Mouse (Mus musculus) stomach, embryonic 16.5 days (tissue): ENCODE measurements around the gene Proca1. TPM values are rescaled to one million over a fixed set of nuclear protein-coding genes. Genes with fewer than 3 reads are reported as not detected.
A peak's percentile ranks its signal among the peaks of the same experiment; 100 is the strongest.

ENCODE experiments used
- ATAC-seq: fragments of 200-750 bp; cut with Nextera tagmentation; 2 replicates; pipeline ENCODE4 v1.8.0; 2017; ENCODE audit warnings: moderate number of reproducible peaks, moderate TSS enrichment; ENCODE audit not compliant: insufficient read depth, low FRiP score
- H3K27ac ChIP-seq: fragments of 300-500 bp; sonication (generic); 2 replicates; pipeline ENCODE4 v1.5.1; 2014; ENCODE audit warnings: low read length
- H3K27me3 ChIP-seq: fragments of 300-500 bp; sonication (generic); 2 replicates; pipeline ENCODE4 v1.6.1; 2014; ENCODE audit warnings: low read length, control low read depth, mixed read lengths; ENCODE audit not compliant: control insufficient read depth, insufficient read depth
- H3K36me3 ChIP-seq: fragments of 300-500 bp; sonication (generic); 2 replicates; pipeline ENCODE4 v1.6.1; 2014; ENCODE audit warnings: low read length; ENCODE audit not compliant: control insufficient read depth, insufficient read depth
- H3K4me1 ChIP-seq: fragments of 300-500 bp; sonication (generic); 2 replicates; pipeline ENCODE4 v1.6.1; 2014; ENCODE audit warnings: low read length, control low read depth, mixed read lengths; ENCODE audit not compliant: control insufficient read depth, insufficient read depth
- H3K4me2 ChIP-seq: fragments of 300-500 bp; sonication (generic); 2 replicates; pipeline ENCODE4 v1.6.1; 2014; ENCODE audit warnings: low read depth, low read length, mixed read lengths
- H3K4me3 ChIP-seq: fragments of 300-500 bp; sonication (generic); replicated peaks from 2 replicates; pipeline ENCODE4 v1.5.1; 2014; ENCODE audit warnings: mild to moderate bottlenecking, low read length
- H3K9ac ChIP-seq: fragments of 300-500 bp; sonication (generic); 2 replicates; pipeline ENCODE4 v1.6.1; 2014; ENCODE audit warnings: low read length
- H3K9me3 ChIP-seq: fragments of 300-500 bp; sonication (generic); replicated peaks from 2 replicates; pipeline ENCODE4 v1.6.1; 2016; ENCODE audit warnings: low read length, control low read depth; ENCODE audit not compliant: control insufficient read depth
- WGBS: fragments of 180-500 bp; shearing (Covaris S2); extraction: QIAGEN DNeasy Blood & Tissue Kit; methylation state at CpG from one replicate; pipeline ENCODE4 v1.1.7; 2014; 5-methylcytosine and 5-hydroxymethylcytosine counted together
- polyA plus RNA-seq: library from polyadenylated mRNA; unstranded; fragments of >200 nt; fragmentation: Nextera tagmentation; extraction: Ambion mirVana; gene quantifications from 2 replicates; pipeline ENCODE4 v1.2.1, GENCODE M21; 2015

The Proca1 gene
- polyA plus RNA-seq, 1 experiment from 2014 or later: 3.7 TPM

GRCm38 (mm10) chr11:78170306-78170705, 22.9 kb upstream of the Proca1 start:
- Histone ChIP-seq H3K9ac (no peak overlapping the region), H3K27me3 (no peaks in the 10 kb centered on the region), H3K27ac (no peak overlapping the region), H3K36me3 (no peaks in the 10 kb centered on the region), H3K4me2 (no peak overlapping the region), H3K9me3 (no peaks in the 10 kb centered on the region), H3K4me1 (peaks cover 17% of the 10 kb centered on the region), H3K4me3 (no peak overlapping the region)
- WGBS: 79% methylated on average over 15 of the region's 15 CpGs
- ATAC-seq: no peak

GRCm38 (mm10) chr11:78171328-78171727, 21.9 kb upstream of the Proca1 start:
- ATAC-seq: no peak
- H3K9ac ChIP-seq: no peak overlapping the region
- no peaks in the 10 kb centered on the region for H3K36me3 ChIP-seq
- no peak overlapping the region for H3K4me2 ChIP-seq
- no peak overlapping the region for H3K4me3 ChIP-seq
- no peaks in the 10 kb centered on the region for H3K27me3 ChIP-seq
- no peaks in the 10 kb centered on the region for H3K9me3 ChIP-seq
- peaks cover 10% of the 10 kb centered on the region for H3K4me1 ChIP-seq
- WGBS: 77% methylated on average over 4 of the region's 4 CpGs
- no peak overlapping the region for H3K27ac ChIP-seq

- no peak for ATAC-seq
- H3K9me3 ChIP-seq: no peaks in the 10 kb centered on the region
- no peak overlapping the region for H3K4me3 ChIP-seq
- no peak overlapping the region for H3K4me2 ChIP-seq
- 82% methylated on average over 16 of the region's 16 CpGs for WGBS
- no peak overlapping the region for H3K9ac ChIP-seq
- H3K36me3 ChIP-seq: no peaks in the 10 kb centered on the region
- no peak overlapping the region for H3K27ac ChIP-seq
- peaks cover 15% of the 10 kb centered on the region for H3K4me1 ChIP-seq
- H3K27me3 ChIP-seq: no peaks in the 10 kb centered on the region
Measured at GRCm38 (mm10) chr11:78172034-78172747, 21.0 kb upstream of the Proca1 start.

GRCm38 (mm10) chr11:78172748-78173383, 20.3 kb upstream of the Proca1 start:
- no peak for ATAC-seq
- Histone ChIP-seq H3K9me3 (no peaks in the 10 kb centered on the region), H3K4me3 (no peak overlapping the region), H3K36me3 (no peaks in the 10 kb centered on the region), H3K4me1 (peaks cover 20% of the 10 kb centered on the region), H3K27me3 (no peaks in the 10 kb centered on the region), H3K27ac (no peak overlapping the region), H3K4me2 (no peak overlapping the region), H3K9ac (no peak overlapping the region)
- 82% methylated on average over 19 of the region's 19 CpGs for WGBS

GRCm38 (mm10) chr11:78174506-78174905, 18.7 kb upstream of the Proca1 start:
- no peak for ATAC-seq
- Histone ChIP-seq H3K4me3 (no peak overlapping the region), H3K9me3 (no peaks in the 10 kb centered on the region), H3K4me1 (peaks cover 28% of the 10 kb centered on the region), H3K36me3 (no peaks in the 10 kb centered on the region), H3K4me2 (no peak overlapping the region), H3K27ac (no peak overlapping the region), H3K9ac (no peak overlapping the region), H3K27me3 (no peaks in the 10 kb centered on the region)
- 86% methylated on average over 3 of the region's 3 CpGs for WGBS

GRCm38 (mm10) chr11:78175771-78176401, 17.3 kb upstream of the Proca1 start:
- no peak for ATAC-seq
- H3K4me3 ChIP-seq: peak overlapping the region; percentile 70
- H3K9ac ChIP-seq: peak overlapping the region; percentile 88
- WGBS: under 1% methylated on average over 9 of the region's 10 CpGs
- peaks cover 42% of the 10 kb centered on the region for H3K4me1 ChIP-seq
- no peaks in the 10 kb centered on the region for H3K27me3 ChIP-seq
- peak overlapping the region; percentile 99 for H3K27ac ChIP-seq
- H3K9me3 ChIP-seq: no peaks in the 10 kb centered on the region
- 0 out of 2 replicates have a peak, but pooled peaks cover 5% of the 10 kb centered on the region for H3K36me3 ChIP-seq
- peak overlapping the region; percentile 94 for H3K4me2 ChIP-seq

GRCm38 (mm10) chr11:78176402-78176862, 16.8 kb upstream of the Proca1 start, which contains the start of the genes Nek8 and Tlcd1:
Gene Nek8, minus strand, starts transcription at chr11:78176675.
Gene Tlcd1, plus strand, starts transcription at chr11:78176711.
- peak within 1 kb of the TSS; percentile 94 for H3K4me2 ChIP-seq
- H3K4me3 ChIP-seq: peak within 1 kb of the TSS; percentile 70
- no peaks in the 10 kb centered on the region for H3K27me3 ChIP-seq
- H3K36me3 ChIP-seq: 0 out of 2 replicates have a peak, but pooled peaks cover 5% of the 10 kb centered on the region
- H3K9me3 ChIP-seq: no peaks in the 10 kb centered on the region
- H3K4me1 ChIP-seq: peaks cover 45% of the 10 kb centered on the region
- WGBS: under 1% methylated on average over 32 of the region's 32 CpGs
- H3K9ac ChIP-seq: peak within 1 kb of the TSS; percentile 88
- H3K27ac ChIP-seq: peak within 1 kb of the TSS; percentile 99
- ATAC-seq: peak; percentile 67

- WGBS: under 1% methylated on average over 23 of the region's 23 CpGs
- H3K4me1 ChIP-seq: peaks cover 49% of the 10 kb centered on the region
Measured at GRCm38 (mm10) chr11:78176905-78177331, 16.3 kb upstream of the Proca1 start.

More at GRCm38 (mm10) chr11:78176905-78177331, 16.3 kb upstream of the Proca1 start:
- H3K9me3 ChIP-seq: no peaks in the 10 kb centered on the region
- no peak for ATAC-seq
- peak overlapping the region; percentile 88 for H3K9ac ChIP-seq
- H3K4me2 ChIP-seq: peak overlapping the region; percentile 94
- H3K27ac ChIP-seq: peak overlapping the region; percentile 99
- peak overlapping the region; percentile 70 for H3K4me3 ChIP-seq
- peaks cover 8% of the 10 kb centered on the region; the same call in 1 of the 2 replicates for H3K36me3 ChIP-seq
- no peaks in the 10 kb centered on the region for H3K27me3 ChIP-seq
